Mouse (Mus musculus) C2C12 (cell line): ENCODE results near the gene Eif4b. TPM values are rescaled to one million over a fixed set of nuclear protein-coding genes. Genes with fewer than 3 reads are reported as not detected.

Experiments
- H3K27me3 ChIP-seq: one replicate; pipeline ENCODE4 v1.6.1; 2011; ENCODE audit not compliant: control insufficient read depth, insufficient read depth, insufficient read length
- H3K36me3 ChIP-seq: one replicate; pipeline ENCODE4 v1.6.1; 2011; ENCODE audit not compliant: control insufficient read depth, insufficient read depth
- H3K4me3 ChIP-seq: one replicate; pipeline ENCODE4 v1.5.1; 2011; ENCODE audit warnings: mild to moderate bottlenecking, control low read depth; ENCODE audit not compliant: poor library complexity, insufficient read depth, severe bottlenecking
- H3K79me2 ChIP-seq: one replicate; pipeline ENCODE4 v1.6.1; 2011; ENCODE audit not compliant: control insufficient read depth, insufficient read depth
- H3K79me3 ChIP-seq: one replicate; pipeline ENCODE4 v1.6.1; 2011; ENCODE audit warnings: low read depth, control low read depth
- H3ac ChIP-seq: one replicate; pipeline ENCODE3; 2011; ENCODE audit warnings: low read depth; ENCODE audit not compliant: control insufficient read depth, insufficient read length
- CEBPB ChIP-seq: IDR thresholded peaks from one replicate; pipeline ENCODE4 v1.6.1; 2011; ENCODE audit warnings: low read depth, mild to moderate bottlenecking, control low read depth, moderate library complexity
- FOSL1 ChIP-seq: IDR thresholded peaks from one replicate; pipeline ENCODE4 v1.8.0; 2011; ENCODE audit warnings: mild to moderate bottlenecking, low read length; ENCODE audit not compliant: poor library complexity, insufficient read depth, severe bottlenecking
- polyA plus RNA-seq: library from polyadenylated mRNA; unstranded; fragments of >200 nt; fragmentation: generic; extraction: Trizol; gene quantifications from one replicate; pipeline ENCODE4 v1.2.1, GENCODE M21; 2012; ENCODE audit warnings: missing spikeins

The Eif4b gene
- polyA plus RNA-seq, 1 experiment: 268 TPM

GRCm38 (mm10) chr15:102146089-102146488 lies 72.5 kb downstream of the Eif4b start:
- Histone ChIP-seq H3K4me3 (no peak overlapping the region), H3K36me3 (peaks cover 17% of the 10 kb centered on the region), H3K79me3 (no peaks in the 10 kb centered on the region), H3ac (peak overlapping the region; percentile 1), H3K27me3 (no peaks in the 10 kb centered on the region), H3K79me2 (peaks cover 39% of the 10 kb centered on the region)
- TF ChIP-seq FOSL1 (no peak), CEBPB (peak; percentile 49)

Other genes with a start within 250 kb of the Eif4b start
- not detected for gene Krt1, start 223.0 kb upstream of the Eif4b start, polyA plus RNA-seq
- gene Krt77, start 204.1 kb upstream of the Eif4b start, polyA plus RNA-seq: not detected
- gene Krt76, start 180.9 kb upstream of the Eif4b start, polyA plus RNA-seq: not detected
- not detected for gene Krt4, start 149.0 kb upstream of the Eif4b start, polyA plus RNA-seq
- gene Krt79, start 133.4 kb upstream of the Eif4b start, polyA plus RNA-seq: 0.07 TPM
- not detected for gene Krt78, start 119.5 kb upstream of the Eif4b start, polyA plus RNA-seq
- 0.20 TPM for gene Krt8, start 69.3 kb upstream of the Eif4b start, polyA plus RNA-seq
- gene Krt18, start 45.6 kb upstream of the Eif4b start, polyA plus RNA-seq: 0.04 TPM
- 67.8 TPM for gene Tns2, start 26.6 kb downstream of the Eif4b start, polyA plus RNA-seq
- 47.1 TPM for gene Spryd3, start 62.5 kb downstream of the Eif4b start, polyA plus RNA-seq
- gene Igfbp6, start 70.6 kb downstream of the Eif4b start, polyA plus RNA-seq: 297 TPM
- 0.06 TPM for gene Soat2, start 76.8 kb downstream of the Eif4b start, polyA plus RNA-seq
- 45.8 TPM for gene Zfp740, start 129.5 kb downstream of the Eif4b start, polyA plus RNA-seq
- gene Csad, start 131.0 kb downstream of the Eif4b start, polyA plus RNA-seq: 26.4 TPM
- gene Itgb7, start 158.2 kb downstream of the Eif4b start, polyA plus RNA-seq: 58.8 TPM
- 92.5 TPM for gene Rarg, start 183.7 kb downstream of the Eif4b start, polyA plus RNA-seq
- not detected for gene Gm9918, start 196.8 kb downstream of the Eif4b start, polyA plus RNA-seq
- gene Mfsd5, start 205.7 kb downstream of the Eif4b start, polyA plus RNA-seq: 126 TPM
- gene Espl1, start 222.5 kb downstream of the Eif4b start, polyA plus RNA-seq: 47.0 TPM